Mouse (Mus musculus) neural tube, embryonic 15.5 days (tissue): ENCODE data around the gene Atg13. TPM values are rescaled to one million over a fixed set of nuclear protein-coding genes. Genes with fewer than 3 reads are reported as not detected.
A peak's percentile ranks its signal among the peaks of the same experiment; 100 is the strongest.

Experiments used
- ATAC-seq: fragments of 200-750 bp; cut with Nextera tagmentation; 2 replicates; pipeline ENCODE4 v1.8.0; 2017; ENCODE audit warnings: mild to moderate bottlenecking, moderate TSS enrichment, moderate library complexity; ENCODE audit not compliant: low FRiP score
- H3K27ac ChIP-seq: fragments of 300-500 bp; sonication (generic); replicated peaks from 2 replicates; pipeline ENCODE4 v1.5.1; 2015; ENCODE audit warnings: mild to moderate bottlenecking, inconsistent platforms
- H3K27me3 ChIP-seq: fragments of 300-500 bp; sonication (generic); replicated peaks from 2 replicates; pipeline ENCODE4 v1.6.1; 2015; ENCODE audit warnings: inconsistent platforms
- H3K36me3 ChIP-seq: fragments of 300-500 bp; sonication (generic); 2 replicates; pipeline ENCODE4 v1.6.1; 2015; ENCODE audit warnings: inconsistent platforms
- H3K4me1 ChIP-seq: fragments of 300-500 bp; sonication (generic); 2 replicates; pipeline ENCODE4 v1.6.1; 2015; ENCODE audit warnings: inconsistent platforms
- H3K4me2 ChIP-seq: fragments of 300-500 bp; sonication (generic); 2 replicates; pipeline ENCODE4 v1.6.1; 2015; ENCODE audit warnings: inconsistent platforms, mild to moderate bottlenecking, moderate library complexity
- H3K4me3 ChIP-seq: fragments of 300-500 bp; sonication (generic); replicated peaks from 2 replicates; pipeline ENCODE4 v1.5.1; 2015; ENCODE audit warnings: mild to moderate bottlenecking, inconsistent platforms
- H3K9ac ChIP-seq: fragments of 300-500 bp; sonication (generic); replicated peaks from 2 replicates; pipeline ENCODE4 v1.6.1; 2015; ENCODE audit warnings: mild to moderate bottlenecking, inconsistent platforms
- H3K9me3 ChIP-seq: fragments of 300-500 bp; sonication (generic); replicated peaks from 2 replicates; pipeline ENCODE4 v1.6.1; 2016; ENCODE audit warnings: inconsistent platforms
- WGBS: fragments of 180-500 bp; shearing (Covaris S2); methylation state at CpG from one replicate; pipeline ENCODE4 v1.1.7; 2015; ENCODE audit warnings: mixed read lengths; 5-methylcytosine and 5-hydroxymethylcytosine counted together
- polyA plus RNA-seq: library from polyadenylated mRNA; unstranded; fragments of >200 nt; fragmentation: Nextera tagmentation; extraction: Ambion mirVana; gene quantifications from 2 replicates; pipeline ENCODE4 v1.2.1, GENCODE M21; 2015

Atg13 gene
- polyA plus RNA-seq, 1 experiment from 2014 or later = 33.7 TPM

DNA sequence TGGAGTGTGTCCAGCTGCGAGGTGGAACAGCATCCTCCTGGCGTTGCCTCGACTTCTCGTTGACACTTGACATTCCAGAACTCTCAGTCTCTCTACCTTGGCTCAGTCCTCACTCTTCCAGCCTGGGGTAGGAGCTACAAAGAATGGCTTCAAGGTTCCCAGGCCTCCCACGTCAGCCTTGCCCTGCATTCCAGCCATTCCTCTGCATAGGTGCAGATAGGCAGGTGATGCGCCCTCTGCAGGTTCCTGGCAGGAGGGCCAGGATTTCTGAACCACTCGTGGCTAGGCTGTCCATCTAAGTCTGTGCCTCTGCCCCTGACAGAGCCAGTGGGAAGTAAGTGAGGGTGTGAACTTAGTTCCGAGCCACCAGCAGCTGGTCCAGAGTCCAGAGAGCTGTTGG, 53.6 kb downstream of the Atg13 start:
- peaks cover 77% of the 10 kb centered on the region for H3K36me3 ChIP-seq
- peaks cover 9% of the 10 kb centered on the region for H3K4me1 ChIP-seq
- H3K9me3 ChIP-seq = no peaks in the 10 kb centered on the region
- 76% methylated on average over 8 of the region's 8 CpGs for WGBS
- H3K27me3 ChIP-seq = no peaks in the 10 kb centered on the region
- H3K4me3 ChIP-seq = no peak overlapping the region
- no peak overlapping the region for H3K9ac ChIP-seq
- no peak for ATAC-seq
- H3K27ac ChIP-seq = no peak overlapping the region
- H3K4me2 ChIP-seq = no peak overlapping the region

GRCm38 (mm10) chr2:91655827-91656226, 54.5 kb downstream of the Atg13 start:
- no peaks in the 10 kb centered on the region for H3K27me3 ChIP-seq
- H3K4me3 ChIP-seq = no peak overlapping the region
- WGBS = 82% methylated on average over 6 of the region's 6 CpGs
- H3K27ac ChIP-seq = no peak overlapping the region
- H3K9ac ChIP-seq = no peak overlapping the region
- H3K9me3 ChIP-seq = no peaks in the 10 kb centered on the region
- no peak for ATAC-seq
- H3K36me3 ChIP-seq = peaks cover 68% of the 10 kb centered on the region
- peaks cover 18% of the 10 kb centered on the region for H3K4me1 ChIP-seq
- H3K4me2 ChIP-seq = no peak overlapping the region

DNA sequence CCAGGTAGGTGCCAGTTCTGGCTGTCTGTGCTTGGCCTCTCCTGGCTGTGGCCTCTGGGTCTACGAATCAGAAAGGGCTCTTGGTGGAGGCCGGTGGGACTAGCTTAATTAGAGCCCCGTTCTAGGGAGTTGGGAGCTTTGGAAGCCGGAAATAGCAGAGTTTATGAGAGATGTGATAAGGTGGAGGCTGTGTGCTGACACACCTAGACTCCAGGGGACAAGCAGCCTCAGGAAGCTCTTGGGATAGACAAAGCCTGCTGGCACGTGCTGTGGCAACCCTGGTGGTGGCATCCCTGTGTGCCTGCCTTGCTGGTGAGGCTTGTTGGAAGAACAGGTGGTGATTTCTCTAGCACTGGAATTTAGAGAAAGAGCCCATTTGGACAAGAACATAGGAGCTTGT, 55.0 kb downstream of the Atg13 start:
- Histone ChIP-seq H3K27ac (no peak overlapping the region), H3K27me3 (no peaks in the 10 kb centered on the region), H3K4me1 (peaks cover 22% of the 10 kb centered on the region), H3K9me3 (no peaks in the 10 kb centered on the region), H3K36me3 (peaks cover 68% of the 10 kb centered on the region), H3K9ac (no peak overlapping the region), H3K4me2 (no peak overlapping the region), H3K4me3 (no peak overlapping the region)
- 94% methylated on average over 5 of the region's 5 CpGs for WGBS
- no peak for ATAC-seq

DNA sequence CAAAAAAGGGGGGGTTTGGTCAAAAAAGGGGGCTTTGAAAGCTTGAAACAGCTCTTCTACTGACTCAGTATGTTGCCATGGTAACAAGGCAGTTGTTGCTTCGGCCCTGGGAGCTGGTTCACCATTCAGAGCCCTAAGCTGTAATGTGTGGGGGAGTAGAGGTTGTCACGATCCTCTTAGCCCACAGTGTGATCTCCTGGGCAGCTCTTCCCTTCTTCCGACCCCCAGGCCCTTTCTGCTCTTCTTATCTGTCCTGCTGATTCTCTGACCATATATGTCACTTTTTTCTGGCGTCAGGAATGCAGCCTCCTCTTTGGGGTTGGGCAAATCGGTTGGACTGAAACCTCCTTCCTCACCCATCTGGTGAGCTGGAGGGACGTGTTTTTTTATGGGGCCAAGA, 57.5 kb downstream of the Atg13 start:
- H3K9ac ChIP-seq = no peak overlapping the region
- H3K36me3 ChIP-seq = peaks cover 47% of the 10 kb centered on the region
- H3K27ac ChIP-seq = no peak overlapping the region
- H3K9me3 ChIP-seq = no peaks in the 10 kb centered on the region
- 48% methylated on average over 6 of the region's 6 CpGs for WGBS
- no peak overlapping the region for H3K4me2 ChIP-seq
- H3K27me3 ChIP-seq = no peaks in the 10 kb centered on the region
- H3K4me1 ChIP-seq = peaks cover 36% of the 10 kb centered on the region
- no peak overlapping the region for H3K4me3 ChIP-seq
- ATAC-seq = no peak

GRCm38 (mm10) chr2:91651458-91652258, 58.7 kb downstream of the Atg13 start:
- Histone ChIP-seq H3K27me3 (no peaks in the 10 kb centered on the region), H3K36me3 (peaks cover 47% of the 10 kb centered on the region), H3K4me1 (peaks cover 38% of the 10 kb centered on the region), H3K27ac (no peak overlapping the region), H3K4me3 (no peak overlapping the region), H3K9ac (no peak overlapping the region), H3K9me3 (no peaks in the 10 kb centered on the region), H3K4me2 (no peak overlapping the region; the same call in 1 of the 2 replicates)
- no peak for ATAC-seq
- WGBS = 91% methylated on average over 14 of the region's 14 CpGs

DNA sequence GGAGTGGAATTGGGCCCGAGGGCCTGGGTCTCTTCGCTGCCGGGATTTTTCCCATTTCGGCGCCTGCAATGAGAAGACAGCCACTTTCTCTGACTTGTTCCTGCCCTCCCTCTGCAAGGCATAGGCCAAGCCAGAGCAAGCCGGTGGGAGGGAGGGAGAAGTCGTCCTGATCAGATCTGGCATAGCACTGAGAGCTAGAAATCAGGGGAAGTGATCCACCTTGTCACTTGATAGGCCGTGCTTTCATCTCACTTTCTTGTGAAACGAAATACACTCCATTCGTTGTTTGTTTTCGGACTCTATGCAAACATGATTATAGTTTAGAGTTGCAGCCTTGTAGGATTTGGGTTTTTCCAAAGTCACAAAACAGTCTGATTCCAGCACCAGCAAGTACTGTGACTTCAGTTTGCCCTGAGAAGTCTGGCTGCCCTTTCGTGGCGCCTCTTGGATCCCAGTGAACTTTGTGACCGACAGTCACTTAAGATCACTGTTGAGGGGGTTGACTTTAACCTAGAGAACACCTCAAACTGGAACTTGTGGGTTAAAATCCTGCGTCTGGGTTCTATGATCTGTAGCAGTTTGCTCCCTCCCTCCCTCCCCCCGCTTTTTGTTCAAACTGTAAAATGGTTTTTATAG, 59.9 kb downstream of the Atg13 start:
- WGBS = 14% methylated on average over 16 of the region's 16 CpGs

GRCm38 (mm10) chr2:91649553-91650359, 60.6 kb downstream of the Atg13 start, which contains the start of the genes Zfp408 and Arhgap1:
Zfp408 (minus strand) TSS chr2:91649791.
Arhgap1 (plus strand) TSS chr2:91649860.
- H3K4me1 ChIP-seq = peaks cover 38% of the 10 kb centered on the region
- WGBS = under 1% methylated on average over 44 of the region's 44 CpGs
- H3K9ac ChIP-seq = peak within 1 kb of the TSS; percentile 97
- ATAC-seq = peak; percentile 96
- H3K4me3 ChIP-seq = peak within 1 kb of the TSS; percentile 89
- H3K4me2 ChIP-seq = peak within 1 kb of the TSS; percentile 99
- peak within 1 kb of the TSS; percentile 91 for H3K27ac ChIP-seq
- H3K27me3 ChIP-seq = no peaks in the 10 kb centered on the region
- peaks cover 47% of the 10 kb centered on the region for H3K36me3 ChIP-seq
- no peaks in the 10 kb centered on the region for H3K9me3 ChIP-seq

More for the DNA sequence above, 59.9 kb downstream of the Atg13 start:
- H3K27me3 ChIP-seq = no peaks in the 10 kb centered on the region
- H3K4me1 ChIP-seq = peaks cover 38% of the 10 kb centered on the region
- H3K36me3 ChIP-seq = peaks cover 47% of the 10 kb centered on the region
- ATAC-seq = peak; percentile 34
- peak overlapping the region; percentile 89 for H3K4me3 ChIP-seq
- H3K9ac ChIP-seq = peak overlapping the region; percentile 81
- H3K4me2 ChIP-seq = peak overlapping the region; percentile 99
- H3K27ac ChIP-seq = peak overlapping the region; percentile 91
- H3K9me3 ChIP-seq = no peaks in the 10 kb centered on the region

GRCm38 (mm10) chr2:91649152-91649551, 61.2 kb downstream of the Atg13 start:
- Histone ChIP-seq H3K27me3 (no peaks in the 10 kb centered on the region), H3K4me3 (peak overlapping the region; percentile 89), H3K9me3 (no peaks in the 10 kb centered on the region), H3K4me2 (peak overlapping the region; percentile 99), H3K9ac (peak overlapping the region; percentile 97), H3K27ac (peak overlapping the region; percentile 91), H3K4me1 (peaks cover 38% of the 10 kb centered on the region), H3K36me3 (peaks cover 47% of the 10 kb centered on the region)
- no peak; the same call in 1 of the 2 replicates for ATAC-seq
- 5% methylated on average over 15 of the region's 15 CpGs for WGBS

GRCm38 (mm10) chr2:91646733-91647132, 63.6 kb downstream of the Atg13 start:
- WGBS = 37% methylated on average over 1 of the region's 1 CpGs
- Histone ChIP-seq H3K4me2 (no peak overlapping the region), H3K27ac (no peak overlapping the region), H3K27me3 (no peaks in the 10 kb centered on the region), H3K4me1 (peaks cover 29% of the 10 kb centered on the region), H3K9ac (no peak overlapping the region), H3K36me3 (peaks cover 54% of the 10 kb centered on the region), H3K4me3 (no peak overlapping the region), H3K9me3 (no peaks in the 10 kb centered on the region)
- ATAC-seq = no peak

DNA sequence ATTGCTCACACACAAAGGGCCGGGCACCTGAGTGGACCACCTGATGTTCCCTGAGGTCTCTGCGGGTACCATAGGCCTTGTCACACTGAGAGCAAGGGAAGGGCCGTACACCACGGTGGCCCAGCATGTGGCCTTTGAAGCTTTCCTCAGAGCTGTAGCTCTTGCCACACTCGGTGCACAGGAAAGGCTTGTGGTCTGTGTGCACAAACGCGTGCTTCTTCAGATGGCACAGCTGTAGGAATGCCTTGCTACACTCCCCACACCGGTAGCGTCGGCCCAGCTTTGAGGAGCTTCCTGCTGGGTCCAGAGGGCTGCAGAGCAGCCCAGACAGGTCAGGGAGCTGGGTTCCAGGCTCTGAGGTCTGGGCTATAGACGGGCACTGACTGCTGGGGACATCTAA, 64.6 kb downstream of the Atg13 start:
- H3K9ac ChIP-seq = no peak overlapping the region
- WGBS = 95% methylated on average over 11 of the region's 11 CpGs
- no peak overlapping the region for H3K4me3 ChIP-seq
- no peak overlapping the region for H3K4me2 ChIP-seq
- peaks cover 20% of the 10 kb centered on the region for H3K4me1 ChIP-seq
- no peak overlapping the region for H3K27ac ChIP-seq
- H3K27me3 ChIP-seq = no peaks in the 10 kb centered on the region
- ATAC-seq = no peak
- no peaks in the 10 kb centered on the region for H3K9me3 ChIP-seq
- H3K36me3 ChIP-seq = peaks cover 54% of the 10 kb centered on the region

- H3K9me3 ChIP-seq = no peaks in the 10 kb centered on the region
- ATAC-seq = no peak
- peaks cover 15% of the 10 kb centered on the region for H3K4me1 ChIP-seq
- no peak overlapping the region for H3K9ac ChIP-seq
- no peak overlapping the region for H3K4me3 ChIP-seq
- H3K27me3 ChIP-seq = no peaks in the 10 kb centered on the region
- 98% methylated on average over 15 of the region's 15 CpGs for WGBS
- no peak overlapping the region for H3K27ac ChIP-seq
- no peak overlapping the region for H3K4me2 ChIP-seq
- H3K36me3 ChIP-seq = peaks cover 54% of the 10 kb centered on the region
These were observed 65.0 kb downstream of the Atg13 start for GRCm38 (mm10) chr2:91645354-91645753.
